Mouse (Mus musculus) liver, postnatal 0 days (tissue): ENCODE data around the gene Psmb8.

Experiments
- CTCF ChIP-seq: sonication (generic); IDR thresholded peaks from 2 replicates; pipeline ENCODE4 v1.5.1; 2016; ENCODE audit warnings: antibody characterized with exemption, low read depth
- EP300 ChIP-seq: IDR thresholded peaks from 2 replicates; pipeline ENCODE4 v1.6.1; 2016; ENCODE audit warnings: antibody characterized with exemption, low read depth, mild to moderate bottlenecking

DNA sequence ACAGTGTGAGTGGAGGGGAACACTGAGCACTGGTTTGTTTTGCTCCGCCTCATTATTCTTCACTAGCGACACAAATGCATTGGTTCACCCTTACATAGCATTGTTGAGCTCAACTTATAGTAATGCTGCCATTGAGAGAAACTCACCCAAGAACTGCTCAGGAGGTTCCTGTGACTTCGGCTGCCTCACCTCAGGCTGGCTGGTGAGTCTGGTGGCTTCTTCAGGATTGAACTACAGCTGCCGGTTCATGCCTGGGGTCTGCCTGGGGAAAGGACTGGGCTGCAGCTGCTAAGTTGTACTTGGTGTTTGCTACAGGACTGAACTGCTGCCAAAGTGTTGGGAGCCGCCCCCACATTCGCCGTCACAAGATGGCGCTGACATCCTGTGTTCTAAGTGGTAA lies 27.9 kb downstream of the Psmb8 start:
- TF ChIP-seq EP300 (no peak), CTCF (no peak)
